Mouse (Mus musculus): ENCODE measurements around the gene Olfr350. TPM values are rescaled to one million over a fixed set of nuclear protein-coding genes. Genes with fewer than 3 reads are reported as not detected.

Gene Olfr350
- not detected for polyA plus RNA-seq (2014; fragmentation: Illumina TruSeq; extraction: RNeasy Lipid Tissue Mini Kit (QIAGEN cat#74804); ENCODE audit: low read depth, low replicate concordance)

GRCm38 (mm10) chr2:36846010-36846409, at the start of gene Olfr350:
TSS of gene Olfr350 (plus strand) at chr2:36846310.

GRCm38 (mm10) chr2:36816932-36817331, 29.2 kb upstream of the Olfr350 start, which contains the start of gene Olfr3:
TSS of gene Olfr3 (minus strand) at chr2:36817032.

GRCm38 (mm10) chr2:36862560-36862959, 16.4 kb downstream of the Olfr350 start, which contains the start of gene Olfr351:
TSS of gene Olfr351 (minus strand) at chr2:36862660.

GRCm38 (mm10) chr2:36868160-36868559, 22.1 kb downstream of the Olfr350 start, which contains the start of gene Olfr352:
TSS of gene Olfr352 (plus strand) at chr2:36868460.

DNA sequence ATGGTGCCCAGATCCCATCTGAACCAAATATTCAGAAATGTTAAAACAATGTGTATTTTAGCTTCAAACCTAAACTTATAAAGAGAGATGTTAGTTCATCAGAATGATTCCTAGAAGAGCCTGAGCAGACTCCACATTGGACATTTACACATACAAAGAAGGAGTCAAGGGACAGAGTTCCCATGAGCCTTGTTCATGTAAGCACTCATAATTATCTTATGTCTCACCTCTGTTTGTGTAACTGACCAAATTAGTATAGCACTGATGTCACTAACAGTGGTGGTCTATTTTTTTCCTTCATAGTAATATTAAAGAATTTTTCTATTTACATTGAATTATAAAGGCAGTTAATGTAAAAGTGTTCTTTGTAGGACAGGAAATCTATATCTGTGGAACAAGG, 46.7 kb downstream of the Olfr350 start, which contains the start of gene Olfr353:
TSS of gene Olfr353 (minus strand) at position 101 of the 400 bp plus-strand sequence.

Other genes with a start within 250 kb of the Olfr350 start
- gene Olfr345, start 206.3 kb upstream of the Olfr350 start, polyA plus RNA-seq (2014; fragmentation: Illumina TruSeq; extraction: RNeasy Lipid Tissue Mini Kit (QIAGEN cat#74804); ENCODE audit: low read depth, low replicate concordance) = not detected
- gene Olfr346, start 160.5 kb upstream of the Olfr350 start, polyA plus RNA-seq (2014; fragmentation: Illumina TruSeq; extraction: RNeasy Lipid Tissue Mini Kit (QIAGEN cat#74804); ENCODE audit: low read depth, low replicate concordance) = not detected
- gene Olfr347, start 114.4 kb upstream of the Olfr350 start, polyA plus RNA-seq (2014; fragmentation: Illumina TruSeq; extraction: RNeasy Lipid Tissue Mini Kit (QIAGEN cat#74804); ENCODE audit: low read depth, low replicate concordance) = not detected
- not detected for gene Olfr348, start 62.0 kb upstream of the Olfr350 start, polyA plus RNA-seq (2014; fragmentation: Illumina TruSeq; extraction: RNeasy Lipid Tissue Mini Kit (QIAGEN cat#74804); ENCODE audit: low read depth, low replicate concordance)
- not detected for gene Olfr50, start 55.8 kb upstream of the Olfr350 start, polyA plus RNA-seq (2014; fragmentation: Illumina TruSeq; extraction: RNeasy Lipid Tissue Mini Kit (QIAGEN cat#74804); ENCODE audit: low read depth, low replicate concordance)
- not detected for gene Olfr3, start 29.3 kb upstream of the Olfr350 start, polyA plus RNA-seq (2014; fragmentation: Illumina TruSeq; extraction: RNeasy Lipid Tissue Mini Kit (QIAGEN cat#74804); ENCODE audit: low read depth, low replicate concordance)
- gene Olfr351, start 16.4 kb downstream of the Olfr350 start, polyA plus RNA-seq (2014; fragmentation: Illumina TruSeq; extraction: RNeasy Lipid Tissue Mini Kit (QIAGEN cat#74804); ENCODE audit: low read depth, low replicate concordance) = not detected
- gene Olfr352, start 22.1 kb downstream of the Olfr350 start, polyA plus RNA-seq (2014; fragmentation: Illumina TruSeq; extraction: RNeasy Lipid Tissue Mini Kit (QIAGEN cat#74804); ENCODE audit: low read depth, low replicate concordance) = not detected
- not detected for gene Olfr353, start 46.6 kb downstream of the Olfr350 start, polyA plus RNA-seq (2014; fragmentation: Illumina TruSeq; extraction: RNeasy Lipid Tissue Mini Kit (QIAGEN cat#74804); ENCODE audit: low read depth, low replicate concordance)
- gene Olfr354, start 59.4 kb downstream of the Olfr350 start, polyA plus RNA-seq (2014; fragmentation: Illumina TruSeq; extraction: RNeasy Lipid Tissue Mini Kit (QIAGEN cat#74804); ENCODE audit: low read depth, low replicate concordance) = not detected
- gene Olfr355, start 82.6 kb downstream of the Olfr350 start, polyA plus RNA-seq (2014; fragmentation: Illumina TruSeq; extraction: RNeasy Lipid Tissue Mini Kit (QIAGEN cat#74804); ENCODE audit: low read depth, low replicate concordance) = not detected
- gene Olfr356, start 90.8 kb downstream of the Olfr350 start, polyA plus RNA-seq (2014; fragmentation: Illumina TruSeq; extraction: RNeasy Lipid Tissue Mini Kit (QIAGEN cat#74804); ENCODE audit: low read depth, low replicate concordance) = not detected
- not detected for gene Olfr357, start 147.5 kb downstream of the Olfr350 start, polyA plus RNA-seq (2014; fragmentation: Illumina TruSeq; extraction: RNeasy Lipid Tissue Mini Kit (QIAGEN cat#74804); ENCODE audit: low read depth, low replicate concordance)
- gene Olfr358, start 163.0 kb downstream of the Olfr350 start, polyA plus RNA-seq (2014; fragmentation: Illumina TruSeq; extraction: RNeasy Lipid Tissue Mini Kit (QIAGEN cat#74804); ENCODE audit: low read depth, low replicate concordance) = not detected
- not detected for gene Olfr360, start 219.4 kb downstream of the Olfr350 start, polyA plus RNA-seq (2014; fragmentation: Illumina TruSeq; extraction: RNeasy Lipid Tissue Mini Kit (QIAGEN cat#74804); ENCODE audit: low read depth, low replicate concordance)
- gene Olfr361, start 243.0 kb downstream of the Olfr350 start, polyA plus RNA-seq (2014; fragmentation: Illumina TruSeq; extraction: RNeasy Lipid Tissue Mini Kit (QIAGEN cat#74804); ENCODE audit: low read depth, low replicate concordance) = not detected